ENCODE assay signal across 8 mouse cellular contexts in genomic region chr11:102217396-102217795, GRCm38 (mm10). TPM values are rescaled to one million over a fixed set of nuclear protein-coding genes. Genes with fewer than 3 reads are reported as not detected.
DNase-seq lines count a peak whose midpoint lies in the region; ATAC-seq and TF ChIP-seq lines count a peak whose summit lies in the region.

No protein-coding gene starts in this region.

- no peak overlapping the region for H3K27ac ChIP-seq in midbrain, postnatal 0 days (ENCODE audit: low read depth, low read length)
- no peak overlapping the region for H3K27ac ChIP-seq in midbrain, embryonic 16.5 days (ENCODE audit: low read length)
- peak overlapping the region; percentile 52; the same call in 1 of the 2 replicates for H3K27ac ChIP-seq in hindbrain, postnatal 0 days
- H3K27ac ChIP-seq in small intestine, adult 2 months (ENCODE audit: insufficient read depth, low read depth, low read length), result peak overlapping the region; percentile 70

- no peak for ATAC-seq in erythroblast, adult 5-6 weeks (replicated peaks; ENCODE audit: low FRiP score, poor library complexity, severe bottlenecking)
- ATAC-seq in midbrain, postnatal 0 days (ENCODE audit: low FRiP score), result no peak
- no peak for ATAC-seq in midbrain, embryonic 16.5 days
- no peak for ATAC-seq in hindbrain, postnatal 0 days

- TF ChIP-seq CTCF in midbrain, postnatal 0 days (IDR thresholded peaks at IDR 0.05), result no peak
- no peak for TF ChIP-seq CTCF in hindbrain, postnatal 0 days (IDR thresholded peaks at IDR 0.05; ENCODE audit: low read depth)
- TF ChIP-seq CTCF in small intestine, adult 2 months (IDR thresholded peaks at IDR 0.05; ENCODE audit: extremely low read depth, insufficient read length, insufficient replicate concordance, low read depth, low read length), result no peak

- H3K9ac ChIP-seq in midbrain, postnatal 0 days (replicated peaks; ENCODE audit: low read length, poor library complexity, severe bottlenecking), result no peak overlapping the region; the same call in 1 of the 2 replicates
- no peak overlapping the region for H3K9ac ChIP-seq in midbrain, embryonic 16.5 days (ENCODE audit: low read depth, low read length)
- 0 out of 2 replicates have a peak overlapping the region, but pooled peaks have one; percentile 13 for H3K9ac ChIP-seq in hindbrain, postnatal 0 days (replicated peaks; ENCODE audit: low read length)

- 77% methylated on average over 6 of the region's 6 CpGs for WGBS in midbrain, postnatal 0 days
- WGBS in midbrain, embryonic 16.5 days, result 83% methylated on average over 6 of the region's 6 CpGs
- 61% methylated on average over 6 of the region's 6 CpGs for WGBS in hindbrain, postnatal 0 days
- WGBS in small intestine, adult 2 months, result 3% methylated on average over 6 of the region's 6 CpGs

- DNase-seq in midbrain, postnatal 0 days (ENCODE audit: low spot score), result no peak
- DNase-seq in hindbrain, postnatal 0 days (ENCODE audit: low spot score), result no peak
- DNase-seq in thymus, adult 18-20 months, result no peak
- no peak for DNase-seq in embryo, embryonic 10 days (ENCODE audit: low spot score)

- H3K36me3 ChIP-seq in erythroblast, embryonic 14.5 days (ENCODE audit: control insufficient read depth), result no peaks in the 10 kb centered on the region
- H3K36me3 ChIP-seq in midbrain, postnatal 0 days (ENCODE audit: insufficient read depth, low read length), result peaks cover 14% of the 10 kb centered on the region
- peaks cover 9% of the 10 kb centered on the region for H3K36me3 ChIP-seq in midbrain, embryonic 16.5 days (ENCODE audit: control insufficient read depth, insufficient read depth, low read length)
- no peaks in the 10 kb centered on the region for H3K36me3 ChIP-seq in hindbrain, postnatal 0 days (ENCODE audit: insufficient read depth, low read length)
- H3K36me3 ChIP-seq in small intestine, adult 2 months (ENCODE audit: control insufficient read depth, insufficient read depth, low read length), result no peaks in the 10 kb centered on the region

- peaks cover 14% of the 10 kb centered on the region for H3K27me3 ChIP-seq in erythroblast, embryonic 14.5 days (ENCODE audit: control insufficient read depth)
- no peaks in the 10 kb centered on the region for H3K27me3 ChIP-seq in midbrain, postnatal 0 days (ENCODE audit: insufficient read depth, low read length)
- H3K27me3 ChIP-seq in midbrain, embryonic 16.5 days (ENCODE audit: control insufficient read depth, insufficient read depth, low read depth, low read length), result no peaks in the 10 kb centered on the region
- H3K27me3 ChIP-seq in hindbrain, postnatal 0 days (ENCODE audit: insufficient read depth, low read length), result no peaks in the 10 kb centered on the region
- no peaks in the 10 kb centered on the region for H3K27me3 ChIP-seq in small intestine, adult 2 months (ENCODE audit: control insufficient read depth, insufficient read depth, low read length)

- peak overlapping the region; percentile 8 for H3K4me3 ChIP-seq in erythroblast, embryonic 14.5 days (replicated peaks)
- H3K4me3 ChIP-seq in midbrain, postnatal 0 days (ENCODE audit: low read depth, low read length), result no peak overlapping the region
- no peak overlapping the region for H3K4me3 ChIP-seq in midbrain, embryonic 16.5 days (ENCODE audit: low read depth, low read length)
- no peak overlapping the region for H3K4me3 ChIP-seq in hindbrain, postnatal 0 days (ENCODE audit: low read length)
- peak overlapping the region; percentile 9 for H3K4me3 ChIP-seq in small intestine, adult 2 months (ENCODE audit: low read depth, low read length)

- TF ChIP-seq POLR2A in small intestine, adult 2 months (IDR thresholded peaks at IDR 0.05; ENCODE audit: low read depth, low read length), result no peak

- H3K4me1 ChIP-seq in erythroblast, embryonic 14.5 days (ENCODE audit: control insufficient read depth), result peaks cover 27% of the 10 kb centered on the region
- H3K4me1 ChIP-seq in midbrain, postnatal 0 days (ENCODE audit: insufficient read depth, low read length), result peaks cover 28% of the 10 kb centered on the region; the same call in 1 of the 2 replicates
- peaks cover 46% of the 10 kb centered on the region for H3K4me1 ChIP-seq in midbrain, embryonic 16.5 days (ENCODE audit: control insufficient read depth, insufficient read depth, low read length)
- H3K4me1 ChIP-seq in hindbrain, postnatal 0 days (ENCODE audit: insufficient read depth, low read length), result peaks cover 51% of the 10 kb centered on the region
- H3K4me1 ChIP-seq in small intestine, adult 2 months (ENCODE audit: control insufficient read depth, insufficient read depth, insufficient read length, low read length), result peaks cover 51% of the 10 kb centered on the region

- H3K9me3 ChIP-seq in erythroblast, embryonic 14.5 days (ENCODE audit: control insufficient read depth, low read length), result no peaks in the 10 kb centered on the region
- no peaks in the 10 kb centered on the region for H3K9me3 ChIP-seq in midbrain, postnatal 0 days (ENCODE audit: low read length)
- no peaks in the 10 kb centered on the region for H3K9me3 ChIP-seq in midbrain, embryonic 16.5 days (replicated peaks; ENCODE audit: control insufficient read depth, low read length, poor library complexity, severe bottlenecking)
- H3K9me3 ChIP-seq in hindbrain, postnatal 0 days (ENCODE audit: low read length), result no peaks in the 10 kb centered on the region

- H3K4me2 ChIP-seq in midbrain, postnatal 0 days (ENCODE audit: low read depth, low read length, poor library complexity, severe bottlenecking), result peak overlapping the region; percentile 54; the same call in 1 of the 2 replicates
- H3K4me2 ChIP-seq in midbrain, embryonic 16.5 days (ENCODE audit: low read length), result no peak overlapping the region
- H3K4me2 ChIP-seq in hindbrain, postnatal 0 days (ENCODE audit: low read depth, low read length), result peak overlapping the region; percentile 53; the same call in 1 of the 2 replicates

RNA-seq across cellular contexts. Expression of gene Hdac5, which starts 12.6 kb away (rescaled TPM):
- polyA plus RNA-seq in erythroblast, embryonic 14.5 days (2012), result 4.3 and 6.3 TPM in 2 replicates
- 3.7 and 10.2 TPM in 2 replicates for total RNA-seq in erythroblast, adult 5-6 weeks (2015; ENCODE audit: low replicate concordance)
- total RNA-seq in erythroblast, adult 5-6 weeks (2017; ENCODE audit: low replicate concordance), result 13.3 and 17.3 TPM in 2 replicates
- 183 and 263 TPM in 2 replicates for total RNA-seq in midbrain, postnatal 0 days (2014; rRNA removed)
- 61.9 and 65.9 TPM in 2 replicates for polyA plus RNA-seq in midbrain, postnatal 0 days (2015; fragmentation: Nextera tagmentation; extraction: Ambion mirVana)
- polyA plus RNA-seq in midbrain, embryonic 16.5 days (2015; fragmentation: Nextera tagmentation; extraction: Ambion mirVana), result 74.4 and 76.3 TPM in 2 replicates
- 212 and 350 TPM in 2 replicates for total RNA-seq in hindbrain, postnatal 0 days (2014; rRNA removed)
- polyA plus RNA-seq in hindbrain, postnatal 0 days (2015; fragmentation: Nextera tagmentation; extraction: Ambion mirVana), result 61.2 and 61.9 TPM in 2 replicates
- polyA plus RNA-seq in small intestine, adult 2 months (2012; rRNA removed), result 82.5 and 102 TPM in 2 replicates

RNA-seq across cellular contexts. Expression of gene G6pc3, which starts 28.0 kb away (rescaled TPM):
- polyA plus RNA-seq in erythroblast, embryonic 14.5 days (2012), result 0.30 and 0.50 TPM in 2 replicates
- total RNA-seq in erythroblast, adult 5-6 weeks (2015; ENCODE audit: low replicate concordance), result 16.3 and 21.7 TPM in 2 replicates
- total RNA-seq in erythroblast, adult 5-6 weeks (2017; ENCODE audit: low replicate concordance), result 4.7 and 9.8 TPM in 2 replicates
- 43.1 and 68.5 TPM in 2 replicates for total RNA-seq in midbrain, postnatal 0 days (2014; rRNA removed)
- 42.0 and 48.7 TPM in 2 replicates for polyA plus RNA-seq in midbrain, postnatal 0 days (2015; fragmentation: Nextera tagmentation; extraction: Ambion mirVana)
- 39.0 and 42.9 TPM in 2 replicates for polyA plus RNA-seq in midbrain, embryonic 16.5 days (2015; fragmentation: Nextera tagmentation; extraction: Ambion mirVana)
- 67.5 and 70.1 TPM in 2 replicates for total RNA-seq in hindbrain, postnatal 0 days (2014; rRNA removed)
- polyA plus RNA-seq in hindbrain, postnatal 0 days (2015; fragmentation: Nextera tagmentation; extraction: Ambion mirVana), result 43.8 and 46.2 TPM in 2 replicates
- 41.0 and 53.8 TPM in 2 replicates for polyA plus RNA-seq in small intestine, adult 2 months (2012; rRNA removed)

RNA-seq across cellular contexts. Expression of gene BC030867, which starts 31.3 kb away (rescaled TPM):
- polyA plus RNA-seq in erythroblast, embryonic 14.5 days (2012), result 0.50 and 1.6 TPM in 2 replicates
- total RNA-seq in erythroblast, adult 5-6 weeks (2015; ENCODE audit: low replicate concordance), result 3.8 and 5.0 TPM in 2 replicates
- total RNA-seq in erythroblast, adult 5-6 weeks (2017; ENCODE audit: low replicate concordance), result 4.1 and 7.2 TPM in 2 replicates
- 2.1 TPM in 2 replicates for total RNA-seq in midbrain, postnatal 0 days (2014; rRNA removed)
- 0.53 and 0.60 TPM in 2 replicates for polyA plus RNA-seq in midbrain, postnatal 0 days (2015; fragmentation: Nextera tagmentation; extraction: Ambion mirVana)
- 1.6 and 1.8 TPM in 2 replicates for polyA plus RNA-seq in midbrain, embryonic 16.5 days (2015; fragmentation: Nextera tagmentation; extraction: Ambion mirVana)
- total RNA-seq in hindbrain, postnatal 0 days (2014; rRNA removed), result 2.3 and 2.4 TPM in 2 replicates
- 2.1 and 2.3 TPM in 2 replicates for polyA plus RNA-seq in hindbrain, postnatal 0 days (2015; fragmentation: Nextera tagmentation; extraction: Ambion mirVana)
- polyA plus RNA-seq in small intestine, adult 2 months (2012; rRNA removed), result 2.4 and 5.2 TPM in 2 replicates

RNA-seq across cellular contexts. Expression of gene Lsm12, which starts 32.3 kb away (rescaled TPM):
- polyA plus RNA-seq in erythroblast, embryonic 14.5 days (2012), result 8.9 TPM in 2 replicates
- total RNA-seq in erythroblast, adult 5-6 weeks (2015; ENCODE audit: low replicate concordance), result 48.3 and 48.8 TPM in 2 replicates
- 22.7 and 28.8 TPM in 2 replicates for total RNA-seq in erythroblast, adult 5-6 weeks (2017; ENCODE audit: low replicate concordance)
- 77.7 and 86.2 TPM in 2 replicates for total RNA-seq in midbrain, postnatal 0 days (2014; rRNA removed)
- 130 and 147 TPM in 2 replicates for polyA plus RNA-seq in midbrain, postnatal 0 days (2015; fragmentation: Nextera tagmentation; extraction: Ambion mirVana)
- 87.8 and 95.3 TPM in 2 replicates for polyA plus RNA-seq in midbrain, embryonic 16.5 days (2015; fragmentation: Nextera tagmentation; extraction: Ambion mirVana)
- total RNA-seq in hindbrain, postnatal 0 days (2014; rRNA removed), result 65.7 and 167 TPM in 2 replicates
- polyA plus RNA-seq in hindbrain, postnatal 0 days (2015; fragmentation: Nextera tagmentation; extraction: Ambion mirVana), result 147 and 153 TPM in 2 replicates
- 8.3 and 18.7 TPM in 2 replicates for polyA plus RNA-seq in small intestine, adult 2 months (2012; rRNA removed)

RNA-seq across cellular contexts. Expression of gene Asb16, which starts 51.1 kb away (rescaled TPM):
- polyA plus RNA-seq in erythroblast, embryonic 14.5 days (2012), result 0.01 and 0.02 TPM in 2 replicates
- total RNA-seq in erythroblast, adult 5-6 weeks (2015; ENCODE audit: low replicate concordance), result not detected in 2 replicates
- total RNA-seq in erythroblast, adult 5-6 weeks (2017; ENCODE audit: low replicate concordance), result not detected in 2 replicates
- 2.3 and 2.5 TPM in 2 replicates for total RNA-seq in midbrain, postnatal 0 days (2014; rRNA removed)
- 0.28 and 0.32 TPM in 2 replicates for polyA plus RNA-seq in midbrain, postnatal 0 days (2015; fragmentation: Nextera tagmentation; extraction: Ambion mirVana)
- 0.07 and 0.10 TPM in 2 replicates for polyA plus RNA-seq in midbrain, embryonic 16.5 days (2015; fragmentation: Nextera tagmentation; extraction: Ambion mirVana)
- 2.2 and 2.6 TPM in 2 replicates for total RNA-seq in hindbrain, postnatal 0 days (2014; rRNA removed)
- 0.29 and 0.41 TPM in 2 replicates for polyA plus RNA-seq in hindbrain, postnatal 0 days (2015; fragmentation: Nextera tagmentation; extraction: Ambion mirVana)
- 0.29 and 1.8 TPM in 2 replicates for polyA plus RNA-seq in small intestine, adult 2 months (2012; rRNA removed)

Comparison
In these comparisons a context has a peak if more than half of its experiments do, and no peak if none do; other contexts are left out.
1. H3K4me3 ChIP-seq: peak in erythroblast, embryonic 14.5 days (single experiment) and small intestine, adult 2 months (single experiment); none in midbrain, postnatal 0 days (single experiment), midbrain, embryonic 16.5 days (single experiment) and hindbrain, postnatal 0 days (single experiment).
2. H3K27ac ChIP-seq: peak in hindbrain, postnatal 0 days (single experiment) and small intestine, adult 2 months (single experiment); none in midbrain, postnatal 0 days (single experiment) and midbrain, embryonic 16.5 days (single experiment).
3. RNA of gene G6pc3, which starts 28.0 kb away (polyA plus RNA-seq): 41.0 to 53.8 TPM in small intestine, adult 2 months, 43.8 to 46.2 TPM in hindbrain, postnatal 0 days, 39.0 to 42.9 TPM in midbrain, embryonic 16.5 days and 42.0 to 48.7 TPM in midbrain, postnatal 0 days; 0.30 to 0.50 TPM in erythroblast, embryonic 14.5 days; every median in the first group is over 10 times any median in the second.